Mouse (Mus musculus): ENCODE data around the gene Tars.
A peak's percentile ranks its signal among the peaks of the same experiment; 100 is the strongest.

Tars gene

GRCm38 (mm10) chr15:11399356-11400067, at the start of gene Tars:
Gene Tars (minus strand): TSS chr15:11399665.
- DNase-seq: peak; percentile 94 to 96

- no peak for DNase-seq
These were observed 37.9 kb upstream of the Tars start for GRCm38 (mm10) chr15:11437361-11437760.

- DNase-seq: no peak
These were observed 37.3 kb upstream of the Tars start for GRCm38 (mm10) chr15:11436709-11437280.

- DNase-seq: no peak
These were observed 27.4 kb upstream of the Tars start for GRCm38 (mm10) chr15:11426899-11427298.

- DNase-seq: no peak
These were observed 14.0 kb upstream of the Tars start for GRCm38 (mm10) chr15:11413484-11413883.

- DNase-seq: no peak
These were observed 13.1 kb upstream of the Tars start for GRCm38 (mm10) chr15:11412542-11412941.

- no peak for DNase-seq
These were observed 12.4 kb upstream of the Tars start for GRCm38 (mm10) chr15:11411846-11412245.

- no peak for DNase-seq
These were observed 8.8 kb upstream of the Tars start for GRCm38 (mm10) chr15:11408155-11408826.

GRCm38 (mm10) chr15:11407381-11407780, 7.9 kb upstream of the Tars start:
- DNase-seq: peak; percentile 32 to 41

- no peak for DNase-seq
These were observed 7.3 kb upstream of the Tars start for GRCm38 (mm10) chr15:11406769-11407168.

- no peak for DNase-seq
These were observed 652 bp downstream of the Tars start for GRCm38 (mm10) chr15:11398676-11399350.

- DNase-seq: no peak
These were observed 3.0 kb downstream of the Tars start for GRCm38 (mm10) chr15:11396421-11396820.

GRCm38 (mm10) chr15:11392903-11393302, 6.6 kb downstream of the Tars start:
- no peak for DNase-seq

GRCm38 (mm10) chr15:11383796-11384195, 15.7 kb downstream of the Tars start:
- DNase-seq: no peak

GRCm38 (mm10) chr15:11382585-11382984, 16.9 kb downstream of the Tars start:
- no peak for DNase-seq

- DNase-seq: no peak
These were observed 18.8 kb downstream of the Tars start for GRCm38 (mm10) chr15:11380616-11381015.

GRCm38 (mm10) chr15:11380087-11380530, 19.4 kb downstream of the Tars start:
- no peak for DNase-seq

- DNase-seq: no peak
These were observed 19.9 kb downstream of the Tars start for GRCm38 (mm10) chr15:11379431-11380086.

GRCm38 (mm10) chr15:11370477-11371085, 28.9 kb downstream of the Tars start:
- DNase-seq: no peak

- no peak for DNase-seq
These were observed 29.9 kb downstream of the Tars start for GRCm38 (mm10) chr15:11369572-11369971.

GRCm38 (mm10) chr15:11364795-11365194, 34.7 kb downstream of the Tars start:
- no peak for DNase-seq

- no peak for DNase-seq
These were observed 35.4 kb downstream of the Tars start for GRCm38 (mm10) chr15:11364112-11364511.

Measured in thymus, postnatal 36 days (tissue).